Mouse (Mus musculus) cerebellum, postnatal 10 days (tissue): ENCODE measurements around the gene Cd38.
A peak's percentile ranks its signal among the peaks of the same experiment; 100 is the strongest.

Experiments used
- DNase-seq, 2 experiments: peaks; one replicate each; pipeline ENCODE4 v3.0.0; 2021; ENCODE audit warnings: mixed read lengths in 2 of 2

The Cd38 gene

DNA sequence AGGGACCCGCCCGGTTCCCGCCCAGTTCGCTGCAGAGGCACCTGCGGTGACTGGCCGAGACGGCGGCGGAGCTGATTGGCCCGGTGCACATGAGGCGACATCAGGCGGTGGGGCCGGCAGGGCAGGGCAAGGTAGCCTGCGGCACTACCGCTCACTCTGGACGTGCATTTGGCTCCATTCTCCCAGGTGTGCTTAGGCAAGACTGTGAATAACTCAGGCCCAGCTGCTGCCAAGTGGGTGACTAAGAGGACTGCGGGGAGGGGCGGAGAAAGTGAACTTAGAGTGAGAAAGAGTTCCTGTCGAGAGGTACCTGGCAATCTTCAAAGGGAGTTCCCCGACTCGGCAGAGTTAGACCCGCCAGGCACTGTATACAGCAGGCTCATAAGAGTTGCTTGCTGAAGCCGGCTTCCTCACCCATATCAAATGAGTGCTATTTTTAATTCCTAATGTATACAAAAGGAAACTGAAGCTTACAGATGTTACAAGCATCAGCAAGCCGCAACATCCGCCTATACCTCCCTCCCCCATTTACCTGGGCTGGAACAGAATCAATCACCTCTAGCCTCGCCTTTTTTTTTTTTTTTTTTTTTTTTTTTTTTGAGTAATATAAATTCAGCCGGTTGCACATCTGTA, 79.9 kb downstream of the Cd38 start:
- peak; percentile 33 to 49 for DNase-seq

DNA sequence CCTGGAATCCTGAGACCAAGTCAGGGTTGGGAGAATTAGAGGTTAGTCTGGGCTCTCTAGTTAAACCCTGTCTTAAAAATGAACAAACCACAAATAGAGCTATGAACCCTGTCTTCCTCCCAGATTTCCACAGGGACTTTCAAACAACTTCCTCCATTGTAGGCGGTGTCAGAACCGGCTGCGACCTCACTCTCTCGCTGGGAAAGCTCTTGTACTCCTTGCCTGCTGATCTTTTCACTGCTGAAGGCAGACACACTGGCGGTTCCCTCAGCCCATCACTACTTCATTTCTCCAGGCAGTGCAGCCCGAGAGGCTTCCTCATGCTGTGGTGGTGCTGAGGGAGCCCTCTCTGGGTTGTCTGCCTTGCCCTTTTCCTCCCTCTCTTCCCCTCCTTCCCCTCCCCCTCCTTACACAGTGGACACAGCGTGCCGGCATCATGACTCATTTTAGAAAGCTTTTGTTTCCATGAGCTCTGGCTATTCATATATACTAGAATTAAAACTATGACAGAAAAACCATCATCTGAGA, 80.5 kb downstream of the Cd38 start:
- DNase-seq, result peak; percentile 2 to 4

GRCm38 (mm10) chr5:43953241-43953640, 84.9 kb downstream of the Cd38 start:
- DNase-seq, result no peak

GRCm38 (mm10) chr5:43959884-43960440, 91.6 kb downstream of the Cd38 start:
- no peak for DNase-seq

- no peak for DNase-seq
These were observed 92.7 kb downstream of the Cd38 start for GRCm38 (mm10) chr5:43961056-43961455.
